In the genomic region with DNA sequence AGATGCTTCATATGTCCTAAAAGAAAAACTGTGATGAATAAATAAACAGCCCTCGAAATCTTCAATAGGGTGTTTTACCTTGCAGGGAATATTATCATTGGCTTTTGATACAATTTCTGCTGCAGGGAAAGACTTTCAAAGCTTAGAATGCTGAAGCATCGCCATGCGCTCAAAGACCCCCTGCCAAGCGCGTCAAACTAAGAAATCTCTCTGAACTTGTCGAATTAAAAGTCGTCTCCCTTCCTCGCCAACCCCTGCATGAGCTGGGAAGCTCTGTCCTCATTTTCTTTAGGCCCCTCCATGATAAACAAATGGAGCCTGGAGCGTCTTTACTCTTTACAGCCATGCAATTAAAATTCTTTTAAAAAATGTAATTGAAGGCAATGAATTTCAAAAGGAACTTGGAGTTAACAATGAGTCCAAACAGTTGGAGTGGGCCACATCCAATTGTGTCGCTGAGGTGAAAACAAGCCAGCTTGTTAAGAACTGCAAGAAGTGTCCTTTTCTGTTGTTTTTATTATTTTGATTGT, we compare ENCODE assay signal across 21 mouse cellular contexts.
DNase-seq lines count a peak whose midpoint lies in the region; ATAC-seq lines count a peak whose summit lies in the region.
"Had no signal": no experiment of that assay in that cellular context is flagged by ENCODE, and none has a peak within 500 bp of the region (broad histone marks: within the 10 kb centered on the region; RNA-seq: fewer than 3 reads in every experiment).

No protein-coding gene starts in this region.

- no peaks in the 10 kb centered on the region for H3K27me3 ChIP-seq in forebrain, embryonic 11.5 days (ENCODE audit: control insufficient read depth, insufficient read depth, low read length)
- no peaks in the 10 kb centered on the region for H3K27me3 ChIP-seq in forebrain, embryonic 16.5 days (replicated peaks; ENCODE audit: control insufficient read depth, insufficient read depth, low read length)
- no peaks in the 10 kb centered on the region for H3K27me3 ChIP-seq in midbrain, embryonic 14.5 days (ENCODE audit: control insufficient read depth, insufficient read depth, low read length)
- H3K27me3 ChIP-seq: heart, embryonic 15.5 days; hindbrain, embryonic 15.5 days; lung, embryonic 15.5 days; megakaryocyte, embryonic 14.5 days; Patski had no signal

- H3K9me3 ChIP-seq in forebrain, embryonic 11.5 days (ENCODE audit: control insufficient read depth, low read length), result no peaks in the 10 kb centered on the region
- H3K9me3 ChIP-seq in forebrain, embryonic 16.5 days (ENCODE audit: control insufficient read depth, low read length), result no peaks in the 10 kb centered on the region
- H3K9me3 ChIP-seq in midbrain, embryonic 14.5 days (ENCODE audit: control insufficient read depth, low read length), result no peaks in the 10 kb centered on the region
- H3K9me3 ChIP-seq: heart, embryonic 15.5 days; hindbrain, embryonic 15.5 days; lung, embryonic 15.5 days had no signal

- H3K36me3 ChIP-seq in forebrain, embryonic 11.5 days (ENCODE audit: control insufficient read depth, insufficient read depth, low read length), result no peaks in the 10 kb centered on the region
- no peaks in the 10 kb centered on the region for H3K36me3 ChIP-seq in forebrain, embryonic 16.5 days (ENCODE audit: control insufficient read depth, insufficient read depth)
- no peaks in the 10 kb centered on the region for H3K36me3 ChIP-seq in midbrain, embryonic 14.5 days (ENCODE audit: control insufficient read depth, insufficient read depth, low read length)
- H3K36me3 ChIP-seq: heart, embryonic 15.5 days; hindbrain, embryonic 15.5 days; lung, embryonic 15.5 days had no signal

- DNase-seq in forebrain, embryonic 11.5 days (ENCODE audit: low spot score), result peak; percentile 58
- peak; percentile 30 for DNase-seq in Muller cell, postnatal 12 days (ENCODE audit: inconsistent ontology term)
- DNase-seq in brain, embryonic 18.5 days (ENCODE audit: low read depth, low spot score), result peak; percentile 8
- peak; percentile 78 for DNase-seq in midbrain, embryonic 14.5 days
- no peak for DNase-seq in thymus, postnatal 25 days
- no peak for DNase-seq in urinary bladder, postnatal 4 days (ENCODE audit: low spot score in 2 of 2)
- no peak for DNase-seq in urinary bladder, postnatal 14 days (ENCODE audit: low spot score)
- DNase-seq: cerebellum, adult 9-11 months; heart, postnatal 36 days; kidney, adult 9 months; kidney, postnatal 36 days; lung, postnatal 36 days; right cerebral cortex, postnatal 25 days; thymus, postnatal 4 days had no signal

- H3K4me2 ChIP-seq in forebrain, embryonic 11.5 days (ENCODE audit: low read depth, low read length, severe bottlenecking), result no peak overlapping the region
- no peak overlapping the region for H3K4me2 ChIP-seq in forebrain, embryonic 16.5 days (ENCODE audit: low read length)
- H3K4me2 ChIP-seq in midbrain, embryonic 14.5 days (ENCODE audit: low read length), result no peak overlapping the region
- H3K4me2 ChIP-seq: heart, embryonic 15.5 days; hindbrain, embryonic 15.5 days; lung, embryonic 15.5 days had no signal

- no peak overlapping the region for H3K4me3 ChIP-seq in forebrain, embryonic 11.5 days (ENCODE audit: low read depth, low read length)
- H3K4me3 ChIP-seq in forebrain, embryonic 16.5 days (replicated peaks; ENCODE audit: low read length), result no peak overlapping the region
- H3K4me3 ChIP-seq in midbrain, embryonic 14.5 days (replicated peaks; ENCODE audit: low read depth, low read length), result no peak overlapping the region
- H3K4me3 ChIP-seq: heart, embryonic 15.5 days; hindbrain, embryonic 15.5 days; lung, embryonic 15.5 days; megakaryocyte, embryonic 14.5 days had no signal

- 17% methylated on average over 10 of the region's 10 CpGs for WGBS in forebrain, embryonic 11.5 days
- 10% methylated on average over 10 of the region's 10 CpGs for WGBS in forebrain, embryonic 16.5 days
- 14% methylated on average over 10 of the region's 10 CpGs for WGBS in midbrain, embryonic 14.5 days

- no peaks in the 10 kb centered on the region for H3K4me1 ChIP-seq in forebrain, embryonic 11.5 days (replicated peaks; ENCODE audit: control insufficient read depth, insufficient read depth, low read length)
- H3K4me1 ChIP-seq in forebrain, embryonic 16.5 days (replicated peaks; ENCODE audit: control insufficient read depth, insufficient read depth, low read length), result no peaks in the 10 kb centered on the region; the same call in 1 of the 2 replicates
- 0 out of 2 replicates have a peak, but pooled peaks cover 6% of the 10 kb centered on the region for H3K4me1 ChIP-seq in midbrain, embryonic 14.5 days (ENCODE audit: control insufficient read depth, insufficient read depth, low read length)
- H3K4me1 ChIP-seq: heart, embryonic 15.5 days; hindbrain, embryonic 15.5 days; lung, embryonic 15.5 days; megakaryocyte, embryonic 14.5 days had no signal

- no peak overlapping the region for H3K9ac ChIP-seq in forebrain, embryonic 11.5 days (ENCODE audit: low read length)
- no peak overlapping the region for H3K9ac ChIP-seq in forebrain, embryonic 16.5 days (replicated peaks; ENCODE audit: low read depth, low read length)
- no peak overlapping the region for H3K9ac ChIP-seq in midbrain, embryonic 14.5 days (replicated peaks; ENCODE audit: low read length)
- H3K9ac ChIP-seq: heart, embryonic 15.5 days; hindbrain, embryonic 15.5 days; liver, embryonic 14.5 days; lung, embryonic 15.5 days had no signal

- no peak; the same call in 1 of the 2 replicates for ATAC-seq in forebrain, embryonic 11.5 days (replicated peaks; ENCODE audit: low FRiP score)
- no peak for ATAC-seq in forebrain, embryonic 16.5 days
- ATAC-seq in midbrain, embryonic 14.5 days (ENCODE audit: low FRiP score, low TSS enrichment), result no peak
- ATAC-seq: Patski had no signal

- no peak overlapping the region for H3K27ac ChIP-seq in forebrain, embryonic 11.5 days (ENCODE audit: low read depth, low read length)
- H3K27ac ChIP-seq in forebrain, embryonic 16.5 days (ENCODE audit: low read length), result no peak overlapping the region
- H3K27ac ChIP-seq in midbrain, embryonic 14.5 days (replicated peaks; ENCODE audit: low read depth, low read length), result peak overlapping the region; percentile 55; the same call in 1 of the 2 replicates
- H3K27ac ChIP-seq: heart, embryonic 15.5 days; hindbrain, embryonic 15.5 days; liver, embryonic 14.5 days; lung, embryonic 15.5 days had no signal

Comparison
In these comparisons a context has a peak if more than half of its experiments do, and no peak if none do; other contexts are left out.
1. DNase-seq: peak in forebrain, embryonic 11.5 days (single experiment), Muller cell, postnatal 12 days (single experiment), brain, embryonic 18.5 days (single experiment) and midbrain, embryonic 14.5 days (single experiment); none in thymus, postnatal 25 days (single experiment), urinary bladder, postnatal 4 days (0 of 2) and urinary bladder, postnatal 14 days (single experiment).